7 mouse cellular contexts compared by ENCODE assay signal in genomic region chr2:157696297-157696731, GRCm38 (mm10). TPM values are rescaled to one million over a fixed set of nuclear protein-coding genes. Genes with fewer than 3 reads are reported as not detected.
DNase-seq lines count a peak whose midpoint lies in the region; ATAC-seq and TF ChIP-seq lines count a peak whose summit lies in the region.

No protein-coding gene starts in this region.

- H3K9me3 ChIP-seq in embryonic facial prominence, embryonic 14.5 days (ENCODE audit: control insufficient read depth, low read length) = no peaks in the 10 kb centered on the region
- no peaks in the 10 kb centered on the region for H3K9me3 ChIP-seq in limb, embryonic 10.5 days (replicated peaks)
- H3K9me3 ChIP-seq in stomach, embryonic 15.5 days = no peaks in the 10 kb centered on the region
- H3K9me3 ChIP-seq in liver, postnatal 0 days (ENCODE audit: low read length) = no peaks in the 10 kb centered on the region

- H3K27ac ChIP-seq in embryonic facial prominence, embryonic 14.5 days (replicated peaks; ENCODE audit: low read depth, low read length) = no peak overlapping the region
- H3K27ac ChIP-seq in kidney, adult 2 months (ENCODE audit: insufficient read depth, low read depth, low read length) = peak overlapping the region; percentile 41; the same call in 1 of the 2 replicates
- peak overlapping the region; percentile 21 for H3K27ac ChIP-seq in limb, embryonic 10.5 days
- no peak overlapping the region for H3K27ac ChIP-seq in stomach, embryonic 15.5 days
- no peak overlapping the region for H3K27ac ChIP-seq in liver, postnatal 0 days (ENCODE audit: low read depth)

- 19% methylated on average over 6 of the region's 7 CpGs for WGBS in embryonic facial prominence, embryonic 14.5 days
- 28% methylated on average over 7 of the region's 7 CpGs for WGBS in kidney, adult 2 months
- 24% methylated on average over 7 of the region's 7 CpGs for WGBS in limb, embryonic 10.5 days
- 42% methylated on average over 7 of the region's 7 CpGs for WGBS in stomach, embryonic 15.5 days
- 50% methylated on average over 7 of the region's 7 CpGs for WGBS in liver, postnatal 0 days (ENCODE audit: insufficient replicate concordance)

- no peak for TF ChIP-seq POLR2A in kidney, adult 2 months (IDR thresholded peaks at IDR 0.05; ENCODE audit: low read depth, low read length)

- TF ChIP-seq CTCF in kidney, adult 2 months (conservative IDR thresholded peaks at IDR 0.05; ENCODE audit: insufficient read depth, insufficient read length, low read depth, low read length) = no peak
- TF ChIP-seq CTCF in liver, postnatal 0 days (IDR thresholded peaks at IDR 0.05; ENCODE audit: low read depth) = no peak

- H3K4me1 ChIP-seq in embryonic facial prominence, embryonic 14.5 days (ENCODE audit: control insufficient read depth, insufficient read depth, low read length) = no peaks in the 10 kb centered on the region; the same call in 1 of the 2 replicates
- H3K4me1 ChIP-seq in kidney, adult 2 months (ENCODE audit: control insufficient read depth, insufficient read depth, low read length) = 0 out of 2 replicates have a peak, but pooled peaks cover 4% of the 10 kb centered on the region
- peaks cover 40% of the 10 kb centered on the region for H3K4me1 ChIP-seq in limb, embryonic 10.5 days
- no peaks in the 10 kb centered on the region for H3K4me1 ChIP-seq in stomach, embryonic 15.5 days
- H3K4me1 ChIP-seq in liver, postnatal 0 days (ENCODE audit: insufficient read depth) = no peaks in the 10 kb centered on the region

- no peak overlapping the region for H3K4me3 ChIP-seq in embryonic facial prominence, embryonic 14.5 days (ENCODE audit: low read depth, low read length)
- no peak overlapping the region for H3K4me3 ChIP-seq in kidney, adult 2 months (ENCODE audit: insufficient read depth, low read depth, low read length)
- H3K4me3 ChIP-seq in limb, embryonic 10.5 days = no peak overlapping the region
- H3K4me3 ChIP-seq in stomach, embryonic 15.5 days (replicated peaks) = no peak overlapping the region
- H3K4me3 ChIP-seq in liver, postnatal 0 days (ENCODE audit: low read depth, low read length) = no peak overlapping the region

- H3K4me2 ChIP-seq in embryonic facial prominence, embryonic 14.5 days (ENCODE audit: low read depth, low read length) = no peak overlapping the region
- H3K4me2 ChIP-seq in stomach, embryonic 15.5 days = no peak overlapping the region
- no peak overlapping the region for H3K4me2 ChIP-seq in liver, postnatal 0 days (ENCODE audit: low read depth, low read length)

- H3K27me3 ChIP-seq in embryonic facial prominence, embryonic 14.5 days (replicated peaks; ENCODE audit: control insufficient read depth, insufficient read depth, low read length) = no peaks in the 10 kb centered on the region
- no peaks in the 10 kb centered on the region for H3K27me3 ChIP-seq in kidney, adult 2 months (replicated peaks; ENCODE audit: control insufficient read depth, insufficient read depth, low read length)
- no peaks in the 10 kb centered on the region for H3K27me3 ChIP-seq in limb, embryonic 10.5 days (ENCODE audit: low read depth, poor library complexity, severe bottlenecking)
- H3K27me3 ChIP-seq in stomach, embryonic 15.5 days (replicated peaks) = no peaks in the 10 kb centered on the region
- H3K27me3 ChIP-seq in liver, postnatal 0 days (ENCODE audit: insufficient read depth, low read length) = no peaks in the 10 kb centered on the region

- no peak overlapping the region for H3K9ac ChIP-seq in embryonic facial prominence, embryonic 14.5 days (ENCODE audit: low read depth, low read length)
- H3K9ac ChIP-seq in stomach, embryonic 15.5 days = no peak overlapping the region
- no peak overlapping the region for H3K9ac ChIP-seq in liver, postnatal 0 days (replicated peaks)

- ATAC-seq in embryonic facial prominence, embryonic 14.5 days (ENCODE audit: low read depth) = peak; percentile 84
- ATAC-seq in stomach, embryonic 15.5 days (ENCODE audit: insufficient read depth, low FRiP score, low read depth) = 0 out of 2 replicates have a peak, but pooled peaks have one; percentile 31
- ATAC-seq in liver, postnatal 0 days = no peak

- peak; percentile 38 for DNase-seq in adrenal gland, postnatal 10 days
- peak; percentile 70 for DNase-seq in embryonic facial prominence, embryonic 14.5 days (ENCODE audit: low spot score)
- peak; percentile 66 for DNase-seq in kidney, adult 2 months
- DNase-seq in limb, embryonic 10.5 days (ENCODE audit: low spot score) = no peak
- no peak for DNase-seq in liver, postnatal 0 days
- no peak for DNase-seq in gastrocnemius, postnatal 36 days

- no peak for TF ChIP-seq EP300 in liver, postnatal 0 days (IDR thresholded peaks at IDR 0.05; ENCODE audit: low read depth)

- intact Hi-C loops in gastrocnemius, postnatal 36 days (cut with DNase I) = no loop called here

- H3K36me3 ChIP-seq in embryonic facial prominence, embryonic 14.5 days (ENCODE audit: control insufficient read depth, insufficient read depth, low read length) = no peaks in the 10 kb centered on the region
- no peaks in the 10 kb centered on the region for H3K36me3 ChIP-seq in kidney, adult 2 months (ENCODE audit: control insufficient read depth, insufficient read depth, low read length)
- H3K36me3 ChIP-seq in limb, embryonic 10.5 days = no peaks in the 10 kb centered on the region
- H3K36me3 ChIP-seq in stomach, embryonic 15.5 days = no peaks in the 10 kb centered on the region
- no peaks in the 10 kb centered on the region for H3K36me3 ChIP-seq in liver, postnatal 0 days (replicated peaks; ENCODE audit: insufficient read depth, low read length)

RNA-seq across cellular contexts. Expression of gene Ctnnbl1, which starts 40.9 kb away (rescaled TPM):
- total RNA-seq in adrenal gland, postnatal 10 days (2021) = 10 to 100 TPM; 20.6 to 22.6 TPM
- polyA plus RNA-seq in embryonic facial prominence, embryonic 14.5 days (2014; fragmentation: Nextera tagmentation; extraction: Ambion mirVana) = 50.1 and 55.0 TPM in 2 replicates
- 16.7 and 17.6 TPM in 2 replicates for polyA plus RNA-seq in kidney, adult 2 months (2012; rRNA removed)
- polyA plus RNA-seq in limb, embryonic 10.5 days (2016; fragmentation: Nextera tagmentation; extraction: Ambion mirVana) = 90.7 and 97.8 TPM in 2 replicates
- polyA plus RNA-seq in stomach, embryonic 15.5 days (2015; fragmentation: Nextera tagmentation; extraction: Ambion mirVana) = 45.5 and 47.0 TPM in 2 replicates
- polyA plus RNA-seq in liver, postnatal 0 days (2015; fragmentation: Nextera tagmentation; extraction: Ambion mirVana) = 17.4 and 19.9 TPM in 2 replicates
- 1 to 10 TPM; 5.9 to 7.9 TPM for total RNA-seq in gastrocnemius, postnatal 36 days (2021)

Comparison
In these comparisons a context has a peak if more than half of its experiments do, and no peak if none do; other contexts are left out.
1. DNase-seq: peak in adrenal gland, postnatal 10 days (single experiment), embryonic facial prominence, embryonic 14.5 days (single experiment) and kidney, adult 2 months (single experiment); none in limb, embryonic 10.5 days (single experiment), liver, postnatal 0 days (single experiment) and gastrocnemius, postnatal 36 days (0 of 2).
2. H3K27ac ChIP-seq: peak in kidney, adult 2 months (single experiment) and limb, embryonic 10.5 days (single experiment); none in embryonic facial prominence, embryonic 14.5 days (single experiment), stomach, embryonic 15.5 days (single experiment) and liver, postnatal 0 days (single experiment).